Mouse (Mus musculus) thymus, postnatal 10 days (tissue): ENCODE measurements around the gene Sptbn2.

Source experiments
- DNase-seq, 2 experiments: peaks; one replicate each; pipeline ENCODE4 v3.0.0; 2021; ENCODE audit warnings: low spot score in 2 of 2

The Sptbn2 gene

DNA sequence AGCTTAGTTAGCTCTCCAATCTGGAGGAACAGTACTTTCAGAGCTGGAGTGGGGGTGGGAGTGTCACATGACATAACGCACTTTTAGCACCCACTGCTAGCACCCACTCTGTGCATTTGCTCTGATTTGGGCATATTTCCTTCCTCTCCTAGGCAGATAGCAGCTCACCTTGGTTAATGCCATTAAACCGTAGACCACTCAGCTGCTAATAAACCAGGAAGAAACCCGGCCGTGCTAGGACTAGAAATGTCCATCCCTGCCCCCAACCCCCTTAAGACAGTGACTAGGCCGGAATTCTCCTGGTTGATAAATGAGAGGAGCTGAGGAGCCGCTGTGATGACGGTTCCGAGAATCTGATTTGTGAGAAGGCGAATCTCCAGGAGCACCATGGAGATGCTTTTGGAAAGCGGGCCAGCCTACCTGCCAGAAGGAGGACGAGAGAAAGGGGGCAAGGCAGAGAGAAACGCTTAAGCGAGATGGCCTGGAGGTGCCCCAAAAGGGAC is at the start of gene Sptbn2:
TSS of gene Sptbn2 (plus strand) at position 70 of the 503 bp plus-strand sequence.
- no peak for DNase-seq

DNA sequence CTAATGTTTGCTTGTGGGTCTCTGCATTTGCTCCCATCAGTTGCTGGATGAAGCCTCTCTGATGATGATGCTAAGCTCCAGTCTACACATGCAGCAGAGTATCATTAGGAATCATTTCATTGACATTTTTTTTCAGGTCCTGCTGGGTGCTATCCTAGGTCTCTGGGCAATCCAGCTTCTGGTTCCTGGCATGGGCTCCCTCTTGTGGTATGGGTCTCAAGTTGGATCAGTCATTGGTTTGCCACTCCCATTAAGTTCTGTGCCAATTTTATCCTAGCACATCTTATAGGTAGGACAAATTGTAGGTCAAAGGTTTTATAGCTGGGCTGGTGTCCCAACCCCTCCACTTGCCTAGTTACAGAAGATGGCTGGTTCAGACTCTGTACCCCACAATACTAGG is 44.2 kb upstream of the Sptbn2 start:
- DNase-seq = no peak

DNA sequence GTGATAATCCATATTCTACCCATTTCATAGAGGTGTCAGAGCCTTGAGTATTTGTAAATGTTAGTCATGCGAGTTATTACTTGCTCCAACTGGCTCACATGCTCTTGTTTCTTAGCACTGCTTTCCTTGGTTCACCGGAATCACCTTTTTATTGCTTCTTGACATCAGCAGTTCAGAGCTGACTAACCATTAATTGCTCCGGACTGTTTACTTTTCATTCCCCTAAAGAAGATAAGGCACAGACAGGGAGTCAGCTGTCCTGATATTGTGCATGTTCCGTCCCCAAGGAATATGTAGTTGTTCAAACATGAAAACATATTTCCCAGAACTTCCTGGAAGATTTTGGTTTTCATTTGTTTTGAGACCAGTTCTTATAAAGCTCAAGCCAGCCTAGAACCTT is 40.2 kb upstream of the Sptbn2 start:
- no peak for DNase-seq

DNA sequence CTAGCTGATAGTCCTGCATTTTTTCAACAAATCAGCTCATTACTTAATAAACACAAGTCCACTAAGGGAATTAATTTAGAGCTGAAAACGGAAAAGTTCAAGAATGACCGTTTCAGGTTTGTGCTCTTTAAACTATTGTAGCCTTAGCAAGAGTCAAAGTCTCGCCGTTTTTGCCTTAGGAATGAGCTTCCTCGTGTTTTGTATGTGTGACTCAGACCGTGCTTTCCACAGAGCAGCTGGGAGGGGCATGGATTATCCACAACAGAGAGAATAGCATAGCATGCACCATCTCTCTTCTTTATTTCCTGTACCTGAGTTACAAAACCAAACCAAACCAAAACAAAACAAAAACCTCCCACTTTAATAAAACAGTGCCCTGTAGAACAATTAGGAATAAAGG is 38.6 kb upstream of the Sptbn2 start:
- DNase-seq = no peak

DNA sequence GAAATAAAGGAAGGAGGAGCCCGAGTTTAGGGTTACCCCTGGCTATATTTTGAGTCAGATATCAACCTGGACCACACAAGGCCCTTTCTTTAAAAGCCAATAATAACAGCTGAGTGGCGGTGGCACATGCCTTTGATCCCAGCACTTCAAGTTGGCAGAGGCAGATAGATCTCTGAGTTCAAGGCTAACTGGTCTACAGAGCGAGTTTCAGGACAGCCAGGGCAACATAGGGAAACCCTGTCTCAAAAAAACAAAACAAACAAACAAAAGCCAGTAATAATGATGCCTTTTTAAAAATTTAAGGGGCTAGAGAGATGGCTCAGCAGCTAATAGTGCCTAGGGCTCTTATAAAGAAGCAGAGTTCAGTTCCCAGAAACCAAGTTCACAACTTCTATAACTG is 16.6 kb upstream of the Sptbn2 start:
- no peak for DNase-seq

DNA sequence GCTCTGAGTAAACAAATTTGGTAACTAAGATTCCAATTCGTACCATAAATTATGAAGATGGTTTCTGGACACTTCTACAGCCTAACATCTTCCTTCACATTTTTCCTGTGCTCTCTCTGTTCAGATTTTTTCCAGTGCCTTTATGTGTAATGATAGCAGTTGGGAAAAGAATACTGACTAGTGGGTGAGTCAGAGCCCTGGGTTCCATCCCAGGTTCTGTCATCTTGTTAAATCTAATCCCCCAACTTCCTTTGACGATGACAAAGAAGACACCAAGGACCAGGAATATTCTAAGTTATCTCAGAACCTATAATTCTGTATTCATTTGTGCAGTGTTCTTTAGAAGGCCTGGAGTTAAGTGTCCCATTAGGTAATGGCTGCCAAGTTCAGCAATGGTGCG is 13.8 kb upstream of the Sptbn2 start:
- DNase-seq = no peak

DNA sequence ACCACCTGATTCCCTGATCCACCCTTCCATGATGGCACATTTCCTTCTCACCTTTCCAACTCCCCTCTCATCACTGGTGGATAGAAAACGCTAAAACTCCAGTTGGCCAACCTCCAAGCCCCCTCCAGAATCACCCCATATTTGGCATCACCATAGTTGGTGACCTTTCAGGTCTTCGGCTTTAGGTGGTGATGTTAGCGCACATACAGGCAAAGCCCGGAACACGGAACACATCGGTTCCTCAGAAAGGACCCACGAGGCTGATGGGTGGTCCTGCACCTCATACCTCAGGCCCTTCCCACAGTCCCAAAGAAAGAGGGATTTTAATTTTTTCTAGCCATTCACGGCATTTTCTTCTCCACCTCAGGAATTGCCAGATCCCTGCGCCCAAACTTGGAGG is 13.2 kb upstream of the Sptbn2 start:
- no peak for DNase-seq

DNA sequence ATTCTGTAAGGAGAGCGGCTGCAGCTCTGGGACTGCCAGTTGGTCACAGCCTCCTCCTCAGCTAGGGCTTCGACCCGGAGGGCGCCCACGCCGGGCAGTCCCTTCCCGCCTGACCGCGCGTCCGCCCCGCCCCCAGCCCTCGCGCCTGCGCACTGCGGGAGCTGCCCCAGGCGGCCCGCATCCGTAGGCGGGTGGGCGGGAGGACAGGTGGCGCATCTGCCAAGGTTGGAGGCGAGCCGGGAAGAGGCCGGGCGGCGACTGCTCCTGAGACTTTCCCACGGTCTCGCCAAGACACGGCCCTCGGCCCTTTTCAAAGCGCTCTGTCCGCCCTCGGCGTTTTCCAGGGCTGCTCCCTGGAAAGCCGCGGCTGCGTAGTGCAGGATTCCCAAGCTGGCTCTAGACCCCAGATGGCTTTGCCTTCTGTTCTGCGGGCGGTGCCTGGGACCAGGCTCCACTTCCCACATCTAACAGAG is 12.7 kb upstream of the Sptbn2 start, which contains the start of gene Gm960:
TSS of gene Gm960 (minus strand) at position 464 of the 473 bp plus-strand sequence.
- DNase-seq = peak in 1 of 2 experiments; percentile 29

DNA sequence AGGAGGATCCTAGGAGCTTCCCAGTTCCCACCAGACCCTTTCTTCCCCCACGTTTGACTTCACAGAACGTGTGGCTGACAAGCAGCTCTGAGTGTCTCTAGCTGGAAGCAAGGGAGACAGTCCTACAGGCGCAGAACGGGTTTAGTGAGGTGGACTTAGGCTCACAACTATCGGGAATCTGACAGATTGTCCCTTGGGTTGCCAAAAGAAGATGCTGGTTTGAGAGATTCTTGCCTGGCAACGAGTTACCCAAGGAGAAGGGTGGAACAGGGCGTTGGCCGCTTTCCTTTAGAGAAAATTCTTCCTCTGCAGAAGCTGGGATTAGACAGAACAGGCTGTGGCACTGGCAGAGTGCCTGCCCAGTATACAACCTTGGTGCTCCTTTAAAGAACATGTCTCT is 12.1 kb upstream of the Sptbn2 start:
- no peak for DNase-seq

DNA sequence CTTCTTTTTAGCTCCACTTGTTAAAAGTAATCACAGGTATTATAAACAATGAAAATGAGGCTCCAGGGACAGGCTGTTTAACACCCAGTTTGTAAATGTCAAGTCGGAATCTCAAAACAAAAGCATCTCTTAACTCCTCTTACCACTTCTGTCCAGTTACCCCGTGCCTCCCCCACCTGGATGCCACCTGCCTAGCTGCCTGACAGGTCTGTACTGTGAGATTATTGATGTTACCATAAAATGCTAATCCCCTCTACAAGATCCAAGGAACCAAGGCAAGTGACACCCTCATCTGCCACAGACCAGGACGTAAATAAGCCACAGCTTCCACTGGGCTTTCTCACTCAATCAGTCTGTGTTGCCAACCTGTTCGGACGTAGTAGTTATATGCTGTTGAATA is 11.1 kb upstream of the Sptbn2 start:
- no peak for DNase-seq

DNA sequence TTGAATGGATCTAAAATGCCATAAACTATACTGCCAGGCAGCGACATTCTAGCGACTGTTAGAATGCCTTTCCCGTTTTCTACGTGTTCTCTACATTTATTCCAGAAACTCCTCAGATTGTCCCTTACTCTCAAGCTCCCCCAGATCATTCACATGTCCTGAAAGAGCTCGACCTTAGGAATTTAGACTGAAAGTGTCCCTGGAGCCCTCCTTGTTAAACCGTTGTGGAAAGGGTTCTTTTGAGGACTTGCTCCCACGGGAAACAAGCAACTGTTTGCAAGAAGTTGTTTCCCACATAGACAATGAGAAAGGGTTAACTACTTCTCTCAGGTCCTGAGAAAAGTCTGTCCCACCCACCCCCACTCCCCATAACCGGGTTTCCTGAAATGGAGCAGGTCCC is 10.3 kb upstream of the Sptbn2 start:
- DNase-seq = no peak

DNA sequence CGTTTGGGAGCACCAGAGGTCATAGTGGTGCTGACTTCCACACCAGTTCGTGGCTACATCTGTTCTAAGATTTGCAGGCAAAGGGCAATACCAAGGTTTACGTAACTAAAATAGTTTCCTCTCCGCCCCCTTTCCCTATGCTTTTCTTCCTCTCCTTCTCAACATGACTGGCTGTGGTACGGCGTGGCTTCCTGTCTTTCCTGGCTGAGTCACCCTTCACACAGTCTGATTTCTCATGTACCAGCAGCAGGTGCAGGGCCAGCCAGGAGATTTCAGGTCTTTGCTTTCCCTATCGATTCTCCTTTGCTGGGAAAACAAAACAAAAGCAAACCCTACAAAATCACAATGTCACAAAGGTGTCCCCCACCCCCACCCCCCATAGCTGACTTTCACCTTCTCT is 9.7 kb upstream of the Sptbn2 start:
- DNase-seq = no peak

DNA sequence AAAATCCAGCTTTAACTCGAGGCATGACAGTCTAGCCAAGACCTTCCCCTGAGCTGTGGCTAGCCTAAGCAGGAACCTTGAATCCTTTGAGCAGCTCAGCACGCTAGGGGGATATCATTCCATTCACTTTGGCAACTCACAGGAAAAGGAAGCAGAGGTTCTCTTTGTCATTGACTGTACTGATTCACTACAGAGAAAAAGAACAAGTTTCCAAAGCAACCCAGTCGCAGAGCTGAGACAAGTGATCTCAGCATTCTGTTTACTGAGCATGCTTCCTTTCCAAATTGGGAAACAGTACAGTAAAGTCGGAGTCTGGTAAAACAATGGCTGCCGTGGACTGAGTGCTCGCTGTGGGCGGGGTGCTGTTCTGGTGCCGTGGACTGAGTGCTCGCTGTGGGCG is 2.2 kb upstream of the Sptbn2 start:
- no peak for DNase-seq

DNA sequence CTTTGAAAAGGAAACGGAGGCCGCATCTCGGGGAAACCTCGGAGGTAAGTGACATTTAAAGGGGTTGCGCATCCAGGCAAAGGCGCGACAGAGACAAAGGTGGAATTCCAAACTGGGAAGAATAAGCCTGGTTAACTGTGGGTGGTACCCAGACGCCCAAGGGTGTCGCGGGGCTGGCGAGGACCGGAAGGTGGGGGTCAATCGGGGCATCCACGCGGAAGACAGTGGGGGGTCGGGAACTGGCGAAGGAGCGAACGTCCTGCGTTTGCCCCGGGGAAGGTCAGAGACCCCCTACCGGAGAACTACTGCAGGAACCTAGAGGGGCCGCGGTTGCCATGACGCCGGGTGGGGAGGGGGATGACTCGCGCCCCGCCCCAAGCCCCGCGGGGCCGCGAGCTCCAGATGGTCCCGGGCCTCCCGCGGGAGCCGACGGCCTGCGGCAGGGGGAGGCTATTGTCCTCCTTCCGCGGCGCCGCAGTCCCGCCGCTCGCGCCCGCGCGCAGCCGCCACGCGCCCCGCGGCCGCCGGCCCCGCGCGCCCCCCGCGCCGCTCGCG is 711 bp downstream of the Sptbn2 start:
- no peak for DNase-seq

DNA sequence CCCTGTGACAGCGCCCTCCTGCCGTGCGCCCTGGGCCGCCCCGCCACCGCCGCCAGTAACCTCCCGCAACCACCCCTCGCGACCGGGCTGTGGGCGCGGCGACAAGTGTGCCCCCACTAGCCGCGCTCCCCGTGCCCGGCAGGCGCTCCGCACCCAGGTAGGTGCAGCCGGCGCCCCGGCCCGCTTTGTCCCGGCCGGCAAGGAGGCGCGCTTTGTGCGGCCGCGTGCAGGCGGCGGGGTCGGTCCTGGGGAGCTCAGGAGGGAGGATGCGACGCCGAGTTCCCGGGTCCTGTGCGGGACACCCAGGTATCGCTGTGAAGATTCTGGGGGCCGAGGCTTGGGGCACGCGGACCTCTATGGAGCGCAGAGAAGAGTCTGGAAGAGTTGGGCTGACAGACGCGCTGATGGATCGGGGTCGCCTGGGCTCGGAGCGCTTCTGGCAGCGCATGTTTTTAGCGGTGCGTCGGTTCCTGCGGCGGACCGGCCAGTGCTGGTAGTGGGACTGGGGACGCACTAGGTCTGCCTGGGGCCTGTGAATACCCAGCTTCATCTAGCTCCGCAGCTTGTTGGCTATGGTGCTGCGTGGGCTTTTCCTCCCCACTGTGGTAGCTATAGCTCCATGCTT is 1.3 kb downstream of the Sptbn2 start:
- DNase-seq = no peak

DNA sequence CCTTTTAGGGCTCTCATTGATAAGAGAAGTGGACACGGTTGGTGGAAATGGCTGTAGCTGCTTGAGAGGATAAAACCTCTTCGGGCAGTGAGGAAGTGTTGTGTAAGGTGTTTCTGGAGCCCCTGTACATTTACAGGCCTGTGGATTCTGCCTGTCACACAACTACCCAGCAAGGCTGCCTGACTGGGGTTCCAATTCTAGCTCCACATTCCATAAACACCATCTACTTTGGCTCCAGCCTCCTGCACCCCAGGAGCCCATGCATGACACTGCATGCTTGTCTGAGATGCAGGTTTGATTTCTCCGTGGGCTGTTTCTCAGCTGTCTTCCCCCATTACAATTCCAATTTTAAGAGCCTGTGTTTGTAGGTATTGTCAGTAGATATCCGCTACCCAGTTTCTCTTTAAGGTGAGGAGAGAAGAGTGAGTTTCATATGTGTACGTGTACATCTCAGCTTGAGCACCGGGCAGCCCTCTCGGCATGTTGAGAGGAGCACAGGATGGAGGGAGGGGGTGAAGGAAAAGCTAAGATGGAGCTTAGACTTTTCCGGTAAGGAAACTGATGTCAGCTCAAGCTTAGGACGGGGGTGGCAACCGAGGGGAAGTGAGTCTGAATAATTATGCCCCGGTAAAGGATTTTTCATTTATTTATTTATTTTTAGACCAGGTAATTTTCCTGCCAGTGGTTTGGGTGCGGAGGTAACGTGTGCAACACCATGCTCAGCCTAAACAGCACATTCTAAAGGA is 2.0 kb downstream of the Sptbn2 start:
- DNase-seq = no peak

DNA sequence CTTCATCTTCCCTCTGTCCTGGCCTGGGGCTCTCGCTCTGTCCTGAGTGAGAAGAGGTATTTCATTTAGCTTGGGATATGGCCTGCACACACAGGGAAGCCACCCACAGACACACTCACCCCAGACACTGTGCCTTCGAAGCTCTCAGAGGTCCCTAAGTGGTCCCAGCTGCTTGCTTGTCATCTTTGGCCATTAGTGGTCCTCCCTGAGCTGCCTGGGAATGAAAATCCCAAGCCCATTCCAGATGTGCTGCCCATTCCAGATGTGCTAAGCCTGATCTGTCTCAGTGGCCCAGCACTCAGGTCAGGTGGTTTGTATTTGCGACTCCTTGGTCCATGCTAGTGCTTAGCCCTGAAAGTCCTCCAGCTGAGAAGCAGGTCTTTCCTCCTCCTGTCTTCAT is 2.9 kb downstream of the Sptbn2 start:
- DNase-seq = no peak

DNA sequence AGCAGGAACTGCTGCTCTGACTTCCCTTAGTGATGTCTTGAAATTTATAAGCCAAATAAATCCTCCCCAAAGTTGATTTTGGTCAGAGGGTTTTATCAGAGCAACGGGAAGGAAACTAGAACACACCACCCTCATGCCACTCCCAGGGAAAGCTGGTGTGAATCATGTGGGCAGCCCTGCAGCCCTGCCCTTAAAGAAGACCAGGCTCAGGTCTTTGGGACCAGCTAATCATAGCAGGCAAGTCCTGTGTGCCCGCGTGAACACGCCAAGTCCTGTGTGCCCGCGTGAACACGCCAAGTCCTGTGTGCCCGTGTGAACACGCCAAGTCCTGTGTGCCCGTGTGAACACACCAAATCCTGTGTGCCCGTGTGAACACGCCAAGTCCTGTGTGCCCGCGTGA is 5.8 kb downstream of the Sptbn2 start:
- no peak for DNase-seq

DNA sequence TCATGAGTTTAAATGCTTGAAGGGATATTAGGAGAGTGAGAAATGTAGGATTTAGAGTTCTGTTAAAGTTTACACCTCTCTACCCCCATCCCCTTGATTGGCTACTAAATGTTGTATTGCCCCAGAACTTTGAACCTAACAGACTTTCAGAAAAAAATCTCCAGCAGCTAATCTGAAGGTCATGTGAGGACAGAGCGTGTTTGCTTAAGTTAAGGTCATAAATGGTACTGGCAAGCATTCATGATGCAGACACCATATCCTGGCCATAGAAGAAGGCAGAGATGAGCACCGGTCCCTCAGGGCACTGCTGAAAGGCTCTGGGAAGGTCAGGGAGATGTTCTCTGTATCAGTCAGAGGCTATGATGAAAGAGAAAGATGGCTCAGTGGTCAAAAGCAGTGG is 6.3 kb downstream of the Sptbn2 start:
- no peak for DNase-seq

DNA sequence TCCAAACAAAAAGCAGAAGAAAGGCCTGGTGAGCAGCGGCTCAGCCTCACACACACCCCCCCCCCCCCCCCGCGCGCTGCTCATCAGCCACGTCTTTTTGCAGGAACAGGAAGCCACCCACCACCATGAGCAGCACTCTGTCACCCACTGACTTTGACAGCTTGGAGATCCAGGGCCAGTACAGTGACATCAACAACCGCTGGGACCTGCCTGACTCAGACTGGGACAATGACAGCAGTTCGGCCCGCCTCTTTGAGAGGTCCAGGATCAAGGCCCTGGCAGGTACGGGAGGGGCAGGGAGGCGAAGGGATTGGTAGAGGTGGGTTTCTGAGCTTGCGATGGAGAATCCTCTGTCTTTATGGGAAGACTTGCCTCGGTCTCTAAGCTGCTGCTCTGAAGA is 7.7 kb downstream of the Sptbn2 start:
- no peak for DNase-seq

DNA sequence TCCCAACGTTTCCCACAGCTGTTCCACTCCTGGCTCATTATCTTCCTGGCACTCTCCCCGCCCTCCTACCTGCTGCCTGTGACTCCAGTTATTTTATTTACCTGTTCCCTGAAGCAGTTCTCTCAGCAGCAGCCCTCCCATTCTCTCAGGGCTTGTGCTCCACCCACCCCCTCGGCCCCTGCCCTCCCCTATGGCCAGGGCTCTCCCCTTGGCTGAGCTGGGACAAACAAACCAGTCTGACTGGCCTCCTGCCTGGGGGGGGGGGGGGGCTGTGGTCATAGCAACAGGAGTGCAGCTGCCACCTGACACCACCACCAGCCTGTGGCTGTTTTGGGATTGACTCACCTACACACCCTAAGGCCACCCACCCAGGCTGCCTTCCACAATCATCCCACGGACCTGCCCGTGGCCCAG is 8.4 kb downstream of the Sptbn2 start:
- no peak for DNase-seq

DNA sequence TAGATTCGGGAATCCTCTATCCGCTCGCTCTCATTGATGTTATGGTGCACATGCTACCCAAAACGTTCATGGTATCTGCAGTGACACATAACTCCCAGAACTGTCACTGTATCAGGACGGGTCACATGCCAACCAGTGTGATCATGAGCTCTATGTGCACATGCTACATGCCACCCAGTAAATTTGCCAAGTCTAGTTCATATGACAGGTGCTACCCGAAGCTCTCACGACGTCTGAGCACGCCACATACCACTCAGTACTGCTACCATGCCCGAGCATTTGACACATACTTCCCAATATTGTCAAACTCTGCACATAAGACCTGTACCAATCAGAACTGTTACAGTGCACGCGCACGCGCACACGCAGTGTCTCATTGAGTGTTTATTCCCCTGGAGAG is 9.1 kb downstream of the Sptbn2 start:
- DNase-seq = no peak

DNA sequence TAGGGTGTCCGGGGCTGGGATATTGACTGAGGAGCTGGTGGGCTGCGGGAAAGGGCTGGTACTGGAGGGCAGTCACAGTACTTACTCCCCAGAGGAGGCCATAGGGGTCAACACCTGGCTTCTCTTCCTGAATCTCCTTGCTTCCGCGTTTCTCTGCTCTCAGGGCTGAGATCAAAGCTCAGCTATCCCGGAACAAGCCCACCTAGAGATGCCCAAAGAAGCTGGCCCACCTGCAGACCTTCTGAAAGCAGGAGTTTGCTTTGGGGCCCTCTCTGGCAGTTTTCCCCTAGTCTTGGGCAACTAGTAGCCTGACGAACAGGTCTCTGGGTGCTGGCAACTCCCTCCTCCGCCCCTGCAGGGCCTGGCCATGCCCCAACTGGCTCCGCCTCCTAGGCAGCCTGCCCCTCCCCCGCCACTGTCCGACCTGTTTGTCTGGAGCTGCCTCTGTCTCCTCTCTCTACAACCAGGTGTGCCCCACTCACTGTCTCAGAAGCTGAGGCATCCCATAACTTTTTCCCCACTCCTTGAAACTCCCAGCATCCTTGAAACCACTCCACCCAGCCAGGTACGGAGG is 9.8 kb downstream of the Sptbn2 start:
- no peak for DNase-seq
